ENCODE assay signal across 17 mouse cellular contexts in the genomic region with DNA sequence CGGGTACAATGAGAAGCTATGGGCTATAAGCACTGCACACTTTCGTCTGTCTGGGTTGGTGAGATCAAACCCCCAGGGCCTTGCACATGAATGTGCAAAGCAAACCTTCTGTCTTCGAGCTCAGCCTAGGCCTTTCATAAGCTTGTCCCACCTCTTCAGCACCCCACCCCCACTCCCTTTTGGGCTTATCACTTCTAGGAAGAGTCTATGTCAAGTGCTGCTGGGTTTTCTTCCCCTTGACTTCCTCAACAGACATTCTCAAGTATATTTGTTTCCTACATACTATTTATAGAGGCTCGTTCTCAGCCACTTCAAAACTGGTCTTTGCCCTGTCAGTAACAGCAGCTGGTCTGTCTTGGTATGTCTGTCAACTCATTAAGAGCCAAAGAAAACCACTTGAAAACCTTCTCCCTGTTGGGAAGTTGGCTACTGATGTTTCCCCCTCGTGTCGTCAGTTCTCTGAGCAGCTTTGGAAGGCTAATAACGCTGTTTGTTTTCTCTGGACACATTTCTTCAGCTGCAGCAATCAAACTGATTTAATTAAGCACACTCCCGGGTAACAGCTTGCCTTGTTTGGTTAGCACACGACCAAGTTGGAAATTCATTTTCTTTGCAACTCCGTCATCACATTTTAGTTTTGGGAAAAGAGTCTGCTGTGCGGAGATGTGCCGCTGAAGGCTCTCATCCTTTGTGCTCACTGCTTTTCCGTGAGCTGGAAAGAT. TPM values are rescaled to one million over a fixed set of nuclear protein-coding genes. Genes with fewer than 3 reads are reported as not detected.
DNase-seq lines count a peak whose midpoint lies in the region; ATAC-seq lines count a peak whose summit lies in the region.
"Had no signal": no experiment of that assay in that cellular context is flagged by ENCODE, and none has a peak within 500 bp of the region (broad histone marks: within the 10 kb centered on the region; RNA-seq: fewer than 3 reads in every experiment).

No protein-coding gene starts in this region.

- H3K27me3 ChIP-seq in kidney, embryonic 16.5 days (ENCODE audit: insufficient read depth, low read length) = no peaks in the 10 kb centered on the region
- H3K27me3 ChIP-seq: embryonic facial prominence, embryonic 12.5 days; neural tube, embryonic 13.5 days had no signal

- H3K4me3 ChIP-seq in kidney, embryonic 16.5 days (ENCODE audit: low read length) = no peak overlapping the region
- H3K4me3 ChIP-seq: embryonic facial prominence, embryonic 12.5 days; neural tube, embryonic 13.5 days had no signal

- DNase-seq in embryo, embryonic 11.5 days (ENCODE audit: low read depth, low spot score) = peak; percentile 4
- DNase-seq in embryo, embryonic 11 days = no peak
- peak; percentile 65 for DNase-seq in kidney, postnatal 10 days
- peak; percentile 10 to 15 for DNase-seq in right cerebral cortex, adult 2 months (ENCODE audit: low spot score in 2 of 2)
- no peak for DNase-seq in right cerebral cortex, adult 18-20 months
- DNase-seq in thymus, postnatal 0 days (ENCODE audit: low spot score) = no peak
- no peak for DNase-seq in urinary bladder, postnatal 25 days (ENCODE audit: low spot score)
- DNase-seq: adrenal gland, postnatal 10 days; cerebellum, adult 2 months; heart, adult 18-20 months had no signal

- 0 out of 2 replicates have a peak, but pooled peaks cover 3% of the 10 kb centered on the region for H3K9me3 ChIP-seq in kidney, embryonic 16.5 days (ENCODE audit: low read length)
- H3K9me3 ChIP-seq: embryonic facial prominence, embryonic 12.5 days; neural tube, embryonic 13.5 days had no signal

- H3K4me2 ChIP-seq in kidney, embryonic 16.5 days (replicated peaks; ENCODE audit: low read depth, low read length) = no peak overlapping the region
- H3K4me2 ChIP-seq: embryonic facial prominence, embryonic 12.5 days; midbrain, embryonic 11.5 days; neural tube, embryonic 13.5 days had no signal

- no peak overlapping the region for H3K9ac ChIP-seq in kidney, embryonic 16.5 days (replicated peaks; ENCODE audit: low read length)
- H3K9ac ChIP-seq: embryonic facial prominence, embryonic 12.5 days; neural tube, embryonic 13.5 days had no signal

- 51% methylated on average over 13 of the region's 13 CpGs for WGBS in kidney, embryonic 16.5 days

- H3K27ac ChIP-seq in kidney, embryonic 16.5 days (ENCODE audit: low read length) = no peak overlapping the region
- H3K27ac ChIP-seq: embryonic facial prominence, embryonic 12.5 days; neural tube, embryonic 13.5 days had no signal

- no peaks in the 10 kb centered on the region for H3K4me1 ChIP-seq in kidney, embryonic 16.5 days (ENCODE audit: insufficient read depth, low read length)
- H3K4me1 ChIP-seq: embryonic facial prominence, embryonic 12.5 days; neural tube, embryonic 13.5 days had no signal

- ATAC-seq in kidney, embryonic 16.5 days (ENCODE audit: low FRiP score, low TSS enrichment) = no peak

- no peaks in the 10 kb centered on the region for H3K36me3 ChIP-seq in kidney, embryonic 16.5 days (ENCODE audit: insufficient read depth, low read length)
- H3K36me3 ChIP-seq: embryonic facial prominence, embryonic 12.5 days; neural tube, embryonic 13.5 days had no signal

RNA-seq across cellular contexts. Expression of a gene that starts 1.5 kb away (rescaled TPM):
- polyA plus RNA-seq in kidney, embryonic 16.5 days (2015; fragmentation: Nextera tagmentation; extraction: Ambion mirVana) = not detected in 2 replicates
- polyA plus RNA-seq in thymus, postnatal 0 days (2015; fragmentation: Nextera tagmentation; extraction: Ambion mirVana) = 0.26 and 0.27 TPM in 2 replicates
- polyA plus RNA-seq: cerebellum, adult 2 months; embryonic facial prominence, embryonic 12.5 days; frontal cortex, adult 2 months; liver, adult 2 months; midbrain, embryonic 11.5 days; neural tube, embryonic 13.5 days; stomach, embryonic 14.5 days had no signal

RNA-seq across cellular contexts. Expression of a gene that starts 13.1 kb away (rescaled TPM):
- not detected in 2 replicates for polyA plus RNA-seq in kidney, embryonic 16.5 days (2015; fragmentation: Nextera tagmentation; extraction: Ambion mirVana)
- polyA plus RNA-seq in thymus, postnatal 0 days (2015; fragmentation: Nextera tagmentation; extraction: Ambion mirVana) = not detected in 2 replicates
- polyA plus RNA-seq: cerebellum, adult 2 months; embryonic facial prominence, embryonic 12.5 days; frontal cortex, adult 2 months; liver, adult 2 months; midbrain, embryonic 11.5 days; neural tube, embryonic 13.5 days; stomach, embryonic 14.5 days had no signal

RNA-seq across cellular contexts. Expression of a gene that starts 36.1 kb away (rescaled TPM):
- polyA plus RNA-seq in kidney, embryonic 16.5 days (2015; fragmentation: Nextera tagmentation; extraction: Ambion mirVana) = 3.3 and 3.5 TPM in 2 replicates
- polyA plus RNA-seq in thymus, postnatal 0 days (2015; fragmentation: Nextera tagmentation; extraction: Ambion mirVana) = 18.0 and 22.3 TPM in 2 replicates

RNA-seq across cellular contexts. Expression of a gene that starts 37.1 kb away (rescaled TPM):
- polyA plus RNA-seq in kidney, embryonic 16.5 days (2015; fragmentation: Nextera tagmentation; extraction: Ambion mirVana) = 56.2 and 59.5 TPM in 2 replicates
- polyA plus RNA-seq in thymus, postnatal 0 days (2015; fragmentation: Nextera tagmentation; extraction: Ambion mirVana) = 56.8 and 62.7 TPM in 2 replicates

RNA-seq across cellular contexts. Expression of a gene that starts 47.2 kb away (rescaled TPM):
- 0.31 and 0.41 TPM in 2 replicates for polyA plus RNA-seq in kidney, embryonic 16.5 days (2015; fragmentation: Nextera tagmentation; extraction: Ambion mirVana)
- polyA plus RNA-seq in thymus, postnatal 0 days (2015; fragmentation: Nextera tagmentation; extraction: Ambion mirVana) = 0.17 and 0.20 TPM in 2 replicates
- polyA plus RNA-seq: liver, adult 2 months had no signal

Comparison
In these comparisons a context has a peak if more than half of its experiments do, and no peak if none do; other contexts are left out.
1. DNase-seq: peak in embryo, embryonic 11.5 days (single experiment), kidney, postnatal 10 days (single experiment) and right cerebral cortex, adult 2 months (2 of 2); none in embryo, embryonic 11 days (single experiment), right cerebral cortex, adult 18-20 months (single experiment), thymus, postnatal 0 days (single experiment) and urinary bladder, postnatal 25 days (single experiment).